Mouse (Mus musculus) intestine, postnatal 0 days (tissue): ENCODE data around the gene Rgl1. TPM values are rescaled to one million over a fixed set of nuclear protein-coding genes. Genes with fewer than 3 reads are reported as not detected.

Source experiments
- ATAC-seq: fragments of 200-750 bp; cut with Nextera tagmentation; 2 replicates; pipeline ENCODE4 v1.8.0; 2017; ENCODE audit warnings: mild to moderate bottlenecking, moderate TSS enrichment, moderate library complexity
- H3K27ac ChIP-seq: fragments of 300-500 bp; sonication (generic); 2 replicates; pipeline ENCODE4 v1.5.1; 2014; ENCODE audit warnings: mild to moderate bottlenecking, low read depth, low read length, moderate library complexity
- H3K27me3 ChIP-seq: fragments of 300-500 bp; sonication (generic); replicated peaks from 2 replicates; pipeline ENCODE4 v1.6.1; 2014; ENCODE audit warnings: low read length, mixed read lengths; ENCODE audit not compliant: control insufficient read depth, insufficient read depth
- H3K36me3 ChIP-seq: fragments of 300-500 bp; sonication (generic); 2 replicates; pipeline ENCODE4 v1.6.1; 2014; ENCODE audit warnings: mild to moderate bottlenecking, moderate library complexity; ENCODE audit not compliant: control insufficient read depth, insufficient read depth
- H3K4me1 ChIP-seq: fragments of 300-500 bp; sonication (generic); replicated peaks from 2 replicates; pipeline ENCODE4 v1.6.1; 2014; ENCODE audit warnings: antibody characterized with exemption, low read length, mixed read lengths; ENCODE audit not compliant: control insufficient read depth, insufficient read depth
- H3K4me2 ChIP-seq: fragments of 300-500 bp; sonication (generic); replicated peaks from 2 replicates; pipeline ENCODE4 v1.6.1; 2014; ENCODE audit warnings: low read depth, mild to moderate bottlenecking, moderate library complexity
- H3K4me3 ChIP-seq: fragments of 300-500 bp; sonication (generic); 2 replicates; pipeline ENCODE4 v1.5.1; 2014; ENCODE audit warnings: low read depth, low read length
- H3K9ac ChIP-seq: fragments of 300-500 bp; sonication (generic); 2 replicates; pipeline ENCODE4 v1.6.1; 2014; ENCODE audit warnings: mild to moderate bottlenecking, low read depth, low read length
- H3K9me3 ChIP-seq: fragments of 300-500 bp; sonication (generic); 2 replicates; pipeline ENCODE4 v1.6.1; 2016; ENCODE audit warnings: mixed run types; ENCODE audit not compliant: control insufficient read depth
- CTCF ChIP-seq: sonication (generic); IDR thresholded peaks from 2 replicates; pipeline ENCODE4 v1.5.1; 2016; ENCODE audit warnings: low read depth, mild to moderate bottlenecking, control low read depth, antibody characterized with exemption, moderate library complexity
- WGBS: fragments of 180-500 bp; shearing (Covaris S2); extraction: QIAGEN DNeasy Blood & Tissue Kit; methylation state at CpG from one replicate; pipeline ENCODE4 v1.1.7; 2014; 5-methylcytosine and 5-hydroxymethylcytosine counted together
- polyA plus RNA-seq: library from polyadenylated mRNA; unstranded; fragments of >200 nt; fragmentation: Nextera tagmentation; extraction: Ambion mirVana; gene quantifications from 2 replicates; pipeline ENCODE4 v1.2.1, GENCODE M21; 2015

The Rgl1 gene
- polyA plus RNA-seq, 1 experiment from 2014 or later, result 39.4 TPM

DNA sequence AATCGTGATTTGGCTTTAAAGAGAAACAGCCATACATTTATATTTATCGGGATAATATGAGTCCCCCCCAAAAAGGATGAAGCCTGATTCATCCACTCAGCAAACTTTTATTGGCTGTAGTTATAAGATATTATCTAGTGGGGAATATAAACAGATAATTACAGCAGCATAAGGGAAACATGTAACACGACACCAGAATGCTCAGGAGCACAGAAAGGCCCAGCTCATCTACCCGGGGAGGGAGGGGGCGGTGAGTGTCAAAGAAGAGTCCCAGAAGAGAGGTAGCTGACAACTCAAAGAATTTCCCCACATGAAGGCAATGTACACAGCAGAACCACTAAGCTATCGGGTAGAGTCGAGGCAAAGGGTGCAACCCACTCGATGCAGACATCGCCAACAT is 146.8 kb downstream of the Rgl1 start:
- Histone ChIP-seq H3K36me3 (no peaks in the 10 kb centered on the region), H3K4me1 (peaks cover 25% of the 10 kb centered on the region), H3K9me3 (no peaks in the 10 kb centered on the region), H3K4me3 (no peak overlapping the region), H3K27ac (no peak overlapping the region), H3K27me3 (no peaks in the 10 kb centered on the region), H3K4me2 (no peak overlapping the region), H3K9ac (no peak overlapping the region)
- 66% methylated on average over 9 of the region's 9 CpGs for WGBS
- ATAC-seq, result no peak
- TF ChIP-seq CTCF, result no peak

DNA sequence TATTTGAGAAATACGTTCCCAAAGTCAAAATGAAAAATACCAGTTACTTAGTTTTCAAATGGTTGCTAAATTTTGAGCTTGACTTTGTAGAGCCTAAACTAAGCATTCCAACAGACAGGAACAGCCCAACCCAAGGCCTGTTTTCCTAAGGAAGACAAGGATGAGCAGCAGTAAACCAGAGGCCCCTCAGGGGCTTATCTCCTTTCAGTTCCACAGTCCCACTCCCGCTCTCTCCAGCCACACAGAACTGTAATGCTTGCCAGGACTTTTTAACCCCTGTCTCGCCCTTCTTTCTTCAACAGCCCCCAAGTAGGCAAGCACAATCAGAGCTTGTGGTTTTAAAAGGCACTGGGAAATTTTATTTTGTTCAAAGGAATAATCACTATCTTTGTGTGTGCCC is 147.3 kb downstream of the Rgl1 start:
- no peak for TF ChIP-seq CTCF
- Histone ChIP-seq H3K27ac (no peak overlapping the region), H3K4me2 (no peak overlapping the region), H3K9ac (no peak overlapping the region), H3K9me3 (no peaks in the 10 kb centered on the region), H3K36me3 (no peaks in the 10 kb centered on the region), H3K4me1 (peaks cover 25% of the 10 kb centered on the region), H3K4me3 (no peak overlapping the region), H3K27me3 (no peaks in the 10 kb centered on the region)
- no peak for ATAC-seq
- WGBS, result 66% methylated on average over 3 of the region's 3 CpGs

DNA sequence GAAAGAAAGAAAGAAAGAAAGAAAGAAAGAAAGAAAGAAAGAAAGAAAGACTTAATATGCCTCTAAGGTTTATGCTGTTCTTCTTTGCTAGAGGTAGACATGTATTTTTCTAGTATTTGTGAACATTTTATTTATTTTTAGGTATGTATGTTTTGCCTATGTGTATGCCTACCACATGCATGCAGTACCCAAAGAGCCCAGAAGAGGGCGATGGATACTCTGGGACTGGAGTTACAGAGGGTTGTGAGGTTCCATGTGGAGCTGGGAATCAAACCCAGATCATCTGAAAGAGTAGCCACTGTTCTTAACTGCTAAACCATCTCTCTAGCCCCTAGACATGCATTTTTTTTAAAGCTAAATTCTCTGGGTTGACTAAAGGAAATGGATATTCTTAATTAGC is 147.8 kb downstream of the Rgl1 start:
- WGBS, result 56% methylated on average over 1 of the region's 1 CpGs
- TF ChIP-seq CTCF, result peak; percentile 63
- no peak overlapping the region for H3K27ac ChIP-seq
- peaks cover 25% of the 10 kb centered on the region for H3K4me1 ChIP-seq
- no peak overlapping the region for H3K4me3 ChIP-seq
- no peaks in the 10 kb centered on the region for H3K36me3 ChIP-seq
- no peak overlapping the region for H3K9ac ChIP-seq
- no peak overlapping the region for H3K4me2 ChIP-seq
- no peak for ATAC-seq
- no peaks in the 10 kb centered on the region for H3K9me3 ChIP-seq
- H3K27me3 ChIP-seq, result no peaks in the 10 kb centered on the region

DNA sequence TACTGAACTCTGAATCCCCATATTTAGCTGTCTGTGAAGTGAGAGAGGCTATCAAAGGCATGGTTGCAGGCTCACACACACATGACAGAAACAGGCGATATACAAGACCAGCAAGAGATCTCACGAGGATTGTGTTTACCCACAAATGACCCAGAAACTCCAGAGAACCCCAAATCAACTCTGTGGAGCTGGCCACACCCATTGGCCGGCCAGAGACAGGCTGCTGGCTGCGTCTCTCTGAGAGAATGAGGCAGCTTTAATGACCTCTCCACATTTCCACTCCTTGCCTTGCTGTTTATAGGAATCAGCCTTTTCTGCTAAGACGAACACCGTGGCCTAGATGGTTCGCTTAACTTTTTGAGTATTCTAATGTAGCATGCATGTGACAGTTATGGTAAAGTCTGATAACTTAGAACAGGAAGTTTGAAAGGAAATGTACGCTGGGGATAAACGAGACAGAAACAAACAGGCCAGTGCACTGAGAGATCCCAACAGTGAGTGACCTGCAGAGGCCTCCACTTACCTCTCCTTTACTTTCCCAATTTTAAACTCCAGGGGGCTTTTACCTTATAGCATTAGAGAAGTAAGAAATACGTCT is 148.3 kb downstream of the Rgl1 start:
- no peak for TF ChIP-seq CTCF
- Histone ChIP-seq H3K9me3 (no peaks in the 10 kb centered on the region), H3K4me3 (no peak overlapping the region), H3K27ac (peak overlapping the region; percentile 80), H3K9ac (no peak overlapping the region), H3K36me3 (peaks cover 4% of the 10 kb centered on the region; the same call in 1 of the 2 replicates), H3K4me1 (peaks cover 21% of the 10 kb centered on the region), H3K27me3 (no peaks in the 10 kb centered on the region), H3K4me2 (no peak overlapping the region)
- 41% methylated on average over 10 of the region's 10 CpGs for WGBS
- ATAC-seq, result no peak

DNA sequence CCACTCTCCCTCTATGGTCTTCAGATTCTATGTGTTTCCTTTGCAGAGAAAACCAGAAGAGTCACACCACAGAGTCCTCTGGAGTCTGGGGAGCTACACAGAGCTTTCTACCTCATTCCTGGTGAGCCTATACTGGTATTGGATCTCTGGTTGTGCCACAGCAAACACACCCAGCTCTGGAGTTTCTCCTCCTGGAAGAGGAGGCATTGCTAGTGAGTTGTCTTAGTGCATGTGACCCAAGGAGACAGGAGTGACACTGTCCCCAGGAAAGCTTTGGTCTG is 149.4 kb downstream of the Rgl1 start:
- peaks cover 10% of the 10 kb centered on the region; the same call in 1 of the 2 replicates for H3K36me3 ChIP-seq
- no peak for TF ChIP-seq CTCF
- H3K4me3 ChIP-seq, result no peak overlapping the region
- ATAC-seq, result no peak
- H3K27ac ChIP-seq, result peak overlapping the region; percentile 80
- no peak overlapping the region for H3K4me2 ChIP-seq
- peaks cover 24% of the 10 kb centered on the region for H3K4me1 ChIP-seq
- H3K27me3 ChIP-seq, result no peaks in the 10 kb centered on the region
- H3K9me3 ChIP-seq, result no peaks in the 10 kb centered on the region
- H3K9ac ChIP-seq, result no peak overlapping the region

DNA sequence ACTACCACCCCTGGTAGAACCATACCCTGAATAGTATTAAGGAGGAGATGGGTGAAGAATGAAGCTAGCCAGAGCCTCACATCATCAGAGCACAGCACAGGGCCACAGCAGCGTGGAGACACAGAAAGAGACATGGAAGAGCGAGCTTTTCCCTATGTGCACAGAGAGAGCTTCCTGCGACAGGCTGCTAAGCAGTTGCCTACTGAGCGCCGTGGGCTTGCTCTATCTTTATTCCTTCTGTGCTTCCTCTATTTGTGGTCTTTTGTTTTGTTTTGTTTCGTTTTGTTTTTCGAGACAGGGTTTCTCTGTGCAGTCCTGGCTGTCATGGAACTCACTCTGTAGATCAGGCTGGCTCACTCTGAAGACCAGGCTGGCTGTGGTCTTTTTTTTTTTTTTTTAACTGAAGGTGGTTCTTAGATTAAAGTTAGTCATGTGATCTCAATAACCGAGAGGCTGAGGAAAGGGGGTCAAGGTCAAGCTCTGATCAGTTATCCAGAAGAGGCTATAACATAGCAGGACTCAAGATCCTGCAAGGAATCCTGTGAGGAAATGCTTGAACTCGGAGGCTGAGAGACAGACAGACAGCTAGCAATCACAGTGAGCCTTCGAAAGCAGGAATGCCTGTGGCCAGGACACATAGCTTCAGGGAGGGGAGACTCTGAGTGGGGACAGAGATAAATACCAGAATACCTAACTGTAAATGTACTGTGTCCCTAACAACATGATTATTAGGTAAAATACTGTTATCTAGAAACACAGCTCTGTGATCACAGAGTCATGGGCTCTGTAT is 150.0 kb downstream of the Rgl1 start:
- 64% methylated on average over 10 of the region's 10 CpGs for WGBS
- Histone ChIP-seq H3K9ac (no peak overlapping the region), H3K4me3 (no peak overlapping the region), H3K27ac (peak overlapping the region; percentile 80), H3K4me2 (no peak overlapping the region), H3K9me3 (no peaks in the 10 kb centered on the region), H3K36me3 (peaks cover 15% of the 10 kb centered on the region; the same call in 1 of the 2 replicates), H3K27me3 (no peaks in the 10 kb centered on the region), H3K4me1 (peaks cover 24% of the 10 kb centered on the region)
- no peak for ATAC-seq
- no peak for TF ChIP-seq CTCF
